Mouse (Mus musculus) CD8-positive naive resting alpha-beta T cell, adult 57 days (primary cell): ENCODE measurements around the gene Cenps. TPM values are rescaled to one million over a fixed set of nuclear protein-coding genes. Genes with fewer than 3 reads are reported as not detected.

Experiments
- total RNA-seq: library from RNA; stranded (reverse); gene quantifications from one replicate; pipeline ENCODE4 v1.2.4, GENCODE M21; 2023

Gene Cenps
- 8.7 TPM for total RNA-seq

GRCm38 (mm10) chr4:149136982-149137770 lies at the start of gene Cenps:
Gene Cenps, minus strand, starts transcription at chr4:149137629.

GRCm38 (mm10) chr4:149166215-149166946 lies 29.0 kb upstream of the Cenps start, which contains the start of gene Pgd:
Gene Pgd, minus strand, starts transcription at chr4:149166771.

GRCm38 (mm10) chr4:149126663-149127062 lies 10.8 kb downstream of the Cenps start, which contains the start of gene Cort:
Gene Cort, minus strand, starts transcription at chr4:149126763.

GRCm38 (mm10) chr4:149103875-149104561 lies 33.4 kb downstream of the Cenps start, which contains the start of gene Dffa:
Gene Dffa, plus strand, starts transcription at chr4:149104146.

GRCm38 (mm10) chr4:149099369-149100017 lies 37.9 kb downstream of the Cenps start, which contains the start of gene Pex14:
Gene Pex14, minus strand, starts transcription at chr4:149099876.

Other genes starting within 250 kb of the Cenps start
- 29.0 TPM for gene Pex14, start 37.8 kb downstream of the Cenps start, total RNA-seq
- gene Dffa, start 33.5 kb downstream of the Cenps start, total RNA-seq: 32.2 TPM
- 1.1 TPM for gene Cort, start 10.9 kb downstream of the Cenps start, total RNA-seq
- 42.5 TPM for gene Pgd, start 29.1 kb upstream of the Cenps start, total RNA-seq
- gene Kif1b, start 170.1 kb upstream of the Cenps start, total RNA-seq: 36.1 TPM